Mouse (Mus musculus) kidney, embryonic 15.5 days (tissue): Measurements from ENCODE around the gene Hdgf. TPM values are rescaled to one million over a fixed set of nuclear protein-coding genes. Genes with fewer than 3 reads are reported as not detected.

Experiments
- ATAC-seq: fragments of 200-750 bp; cut with Nextera tagmentation; replicated peaks from 2 replicates; pipeline ENCODE4 v1.8.0; 2017; ENCODE audit warnings: moderate TSS enrichment; ENCODE audit not compliant: low FRiP score
- H3K27ac ChIP-seq: fragments of 300-500 bp; sonication (generic); 2 replicates; pipeline ENCODE4 v1.5.1; 2015; ENCODE audit warnings: mild to moderate bottlenecking, inconsistent platforms
- H3K27me3 ChIP-seq: fragments of 300-500 bp; sonication (generic); 2 replicates; pipeline ENCODE4 v1.6.1; 2015; ENCODE audit warnings: inconsistent platforms
- H3K36me3 ChIP-seq: fragments of 300-500 bp; sonication (generic); 2 replicates; pipeline ENCODE4 v1.6.1; 2015; ENCODE audit warnings: inconsistent platforms
- H3K4me1 ChIP-seq: fragments of 300-500 bp; sonication (generic); 2 replicates; pipeline ENCODE4 v1.6.1; 2015; ENCODE audit warnings: inconsistent platforms
- H3K4me2 ChIP-seq: fragments of 300-500 bp; sonication (generic); 2 replicates; pipeline ENCODE4 v1.6.1; 2015; ENCODE audit warnings: moderate library complexity, mild to moderate bottlenecking, inconsistent platforms
- H3K4me3 ChIP-seq: fragments of 300-500 bp; sonication (generic); replicated peaks from 2 replicates; pipeline ENCODE4 v1.5.1; 2015; ENCODE audit warnings: mild to moderate bottlenecking, inconsistent platforms
- H3K9ac ChIP-seq: fragments of 300-500 bp; sonication (generic); 2 replicates; pipeline ENCODE4 v1.6.1; 2015; ENCODE audit warnings: mild to moderate bottlenecking, inconsistent platforms
- H3K9me3 ChIP-seq: fragments of 300-500 bp; sonication (generic); replicated peaks from 2 replicates; pipeline ENCODE4 v1.6.1; 2016; ENCODE audit warnings: inconsistent platforms
- WGBS: fragments of 180-500 bp; shearing (Covaris S2); methylation state at CpG from one replicate; pipeline ENCODE4 v1.1.7; 2015; ENCODE audit warnings: mixed read lengths; 5-methylcytosine and 5-hydroxymethylcytosine counted together
- polyA plus RNA-seq: library from polyadenylated mRNA; unstranded; fragments of >200 nt; fragmentation: Nextera tagmentation; extraction: Ambion mirVana; gene quantifications from 2 replicates; pipeline ENCODE4 v1.2.1, GENCODE M21; 2015

Hdgf gene
- polyA plus RNA-seq, 1 experiment from 2014 or later: 234 TPM

DNA sequence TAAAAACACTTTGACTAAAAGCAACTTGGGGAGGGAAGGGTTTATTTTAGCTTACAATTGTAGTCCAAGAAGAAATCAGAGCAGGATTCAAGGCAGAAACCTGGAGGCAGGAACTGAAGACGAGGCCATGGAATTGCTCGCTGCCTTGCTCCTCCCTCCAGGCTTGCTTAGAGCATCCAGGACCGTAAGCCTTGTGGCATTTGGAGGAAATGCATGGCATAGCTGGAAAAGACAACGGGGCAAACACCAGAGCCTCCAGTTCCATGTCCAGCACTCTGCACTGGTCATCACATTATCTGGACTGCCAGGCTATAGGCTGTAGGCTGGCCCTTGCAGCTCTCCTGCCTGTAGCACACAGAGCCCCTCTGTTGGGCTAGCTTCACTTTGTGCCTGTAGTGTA, 28.4 kb downstream of the Hdgf start:
- 66% methylated on average over 4 of the region's 4 CpGs for WGBS

DNA sequence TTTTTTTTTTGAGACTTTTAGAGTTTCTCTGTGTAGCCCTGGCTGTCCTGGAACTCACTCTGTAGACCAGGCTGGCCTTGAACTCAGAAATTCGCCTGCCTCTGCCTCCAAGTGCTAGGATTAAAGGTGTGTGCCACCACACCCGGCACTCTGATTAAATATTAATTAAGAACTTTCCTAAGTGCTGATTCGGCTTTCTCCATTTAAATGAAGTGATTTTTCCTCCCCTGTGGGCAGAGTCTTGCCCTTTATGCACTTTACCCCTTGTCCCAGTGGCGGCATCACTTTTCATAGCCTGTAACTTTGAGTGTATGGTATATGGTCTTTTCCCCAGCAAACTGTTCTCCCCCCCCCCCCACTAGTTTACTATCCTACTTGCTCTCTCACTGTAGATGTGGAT, 29.1 kb downstream of the Hdgf start:
- H3K4me2 ChIP-seq: no peak overlapping the region
- H3K4me3 ChIP-seq: no peak overlapping the region
- H3K36me3 ChIP-seq: peaks cover 86% of the 10 kb centered on the region
- H3K9me3 ChIP-seq: no peaks in the 10 kb centered on the region
- H3K27me3 ChIP-seq: no peaks in the 10 kb centered on the region
- 0 out of 2 replicates have a peak overlapping the region, but pooled peaks have one; percentile 13 for H3K27ac ChIP-seq
- no peak for ATAC-seq
- WGBS: 73% methylated on average over 4 of the region's 4 CpGs
- no peak overlapping the region for H3K9ac ChIP-seq
- H3K4me1 ChIP-seq: peaks cover 40% of the 10 kb centered on the region

More for the DNA sequence above, 28.4 kb downstream of the Hdgf start:
- ATAC-seq: no peak
- Histone ChIP-seq H3K4me1 (peaks cover 40% of the 10 kb centered on the region), H3K4me3 (no peak overlapping the region), H3K4me2 (no peak overlapping the region), H3K36me3 (peaks cover 79% of the 10 kb centered on the region), H3K9me3 (no peaks in the 10 kb centered on the region), H3K27me3 (no peaks in the 10 kb centered on the region), H3K27ac (no peak overlapping the region), H3K9ac (no peak overlapping the region)

DNA sequence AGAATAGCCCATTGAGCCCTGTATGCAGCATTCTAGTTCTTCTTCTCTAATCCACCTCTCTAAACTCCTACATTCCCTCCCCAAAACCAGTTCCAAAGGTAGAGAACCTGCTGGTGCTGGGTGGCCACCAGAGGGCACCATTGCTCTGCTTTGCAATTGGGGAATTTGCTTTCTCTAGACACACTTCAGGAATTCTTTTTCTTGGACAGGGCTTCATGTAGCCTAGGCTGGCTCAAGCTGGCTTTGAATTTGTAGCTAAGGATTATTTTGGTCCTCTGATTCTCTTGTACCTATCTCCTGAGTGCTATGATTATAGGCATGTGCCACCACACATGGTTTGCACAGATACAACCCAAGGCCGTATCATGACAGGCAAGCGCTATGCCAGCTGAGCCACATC, 29.7 kb downstream of the Hdgf start:
- Histone ChIP-seq H3K4me3 (no peak overlapping the region), H3K36me3 (peaks cover 92% of the 10 kb centered on the region), H3K27me3 (no peaks in the 10 kb centered on the region), H3K9me3 (no peaks in the 10 kb centered on the region), H3K27ac (0 out of 2 replicates have a peak overlapping the region, but pooled peaks have one; percentile 13), H3K4me2 (no peak overlapping the region), H3K4me1 (peaks cover 39% of the 10 kb centered on the region), H3K9ac (no peak overlapping the region)
- 95% methylated on average over 2 of the region's 2 CpGs for WGBS
- ATAC-seq: peak; percentile 27; the same call in 1 of the 2 replicates

DNA sequence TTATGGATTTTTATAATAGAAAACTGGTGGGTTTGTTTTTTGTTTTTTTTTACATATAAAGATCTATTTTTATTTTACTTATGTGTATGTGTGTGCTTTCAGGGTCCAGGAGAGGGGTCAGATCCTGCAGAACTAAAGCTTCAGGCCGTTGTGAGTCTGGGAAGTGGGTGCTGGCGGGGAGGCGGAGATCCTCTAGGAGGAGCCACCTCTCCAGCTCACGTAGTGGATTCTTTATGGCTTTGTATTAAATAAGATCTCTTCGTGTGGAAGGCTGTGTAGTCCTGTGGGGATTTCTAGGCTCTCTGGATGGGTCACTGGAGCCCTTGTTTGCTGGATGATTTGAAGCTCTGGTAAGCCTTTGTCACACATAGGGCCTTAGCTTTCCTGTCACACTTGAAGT, 34.5 kb downstream of the Hdgf start:
- WGBS: 65% methylated on average over 5 of the region's 5 CpGs
- no peak for ATAC-seq

DNA sequence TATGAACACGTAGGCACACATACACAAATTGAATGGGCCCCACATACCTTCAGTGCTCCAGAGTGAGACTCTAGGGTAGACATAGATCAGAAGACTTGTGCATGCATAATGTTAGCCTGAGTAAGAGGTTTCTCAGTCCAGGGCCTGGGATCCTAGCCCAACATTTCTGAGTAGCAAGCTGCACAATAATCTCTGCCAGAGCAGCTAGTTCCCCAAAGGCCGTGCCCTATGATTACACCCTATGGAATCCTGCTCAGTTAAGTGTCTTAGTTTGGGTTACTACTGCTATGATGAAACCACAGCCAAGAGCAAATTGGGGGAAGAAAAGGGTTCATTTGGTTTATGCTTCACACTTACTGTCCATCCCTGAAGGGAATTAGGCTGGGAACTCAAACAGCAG, 36.4 kb downstream of the Hdgf start:
- ATAC-seq: no peak
- Histone ChIP-seq H3K4me2 (no peak overlapping the region), H3K27me3 (no peaks in the 10 kb centered on the region), H3K4me1 (peaks cover 32% of the 10 kb centered on the region), H3K9ac (no peak overlapping the region), H3K27ac (no peak overlapping the region), H3K36me3 (peaks cover 62% of the 10 kb centered on the region), H3K9me3 (no peaks in the 10 kb centered on the region), H3K4me3 (no peak overlapping the region)
- WGBS: 88% methylated on average over 2 of the region's 2 CpGs

More for the DNA sequence above, 34.5 kb downstream of the Hdgf start:
- H3K36me3 ChIP-seq: peaks cover 81% of the 10 kb centered on the region
- no peak overlapping the region for H3K27ac ChIP-seq
- no peaks in the 10 kb centered on the region for H3K27me3 ChIP-seq
- H3K9me3 ChIP-seq: no peaks in the 10 kb centered on the region
- no peak overlapping the region for H3K4me2 ChIP-seq
- H3K4me1 ChIP-seq: peaks cover 22% of the 10 kb centered on the region
- H3K4me3 ChIP-seq: no peak overlapping the region
- no peak overlapping the region for H3K9ac ChIP-seq

DNA sequence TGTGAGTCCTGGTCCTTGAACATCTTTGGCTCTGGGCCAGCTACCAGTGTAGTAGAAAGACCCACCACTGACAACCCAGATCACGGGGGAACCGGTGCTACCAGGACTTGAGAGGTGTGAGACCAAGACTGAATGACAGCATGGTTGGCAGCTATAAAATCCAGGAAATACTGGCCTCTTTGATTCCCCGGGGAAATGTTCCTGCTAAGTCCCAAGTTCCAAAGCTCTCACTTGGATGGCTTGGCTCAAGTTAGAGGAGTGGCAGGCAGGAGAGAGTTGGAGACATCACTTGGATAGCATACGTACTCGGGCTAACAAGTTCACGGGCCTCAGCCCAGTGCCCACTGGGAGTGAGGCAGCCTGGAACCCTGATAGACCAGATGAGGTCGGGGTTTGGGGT, 37.5 kb downstream of the Hdgf start:
- H3K4me3 ChIP-seq: no peak overlapping the region
- H3K9me3 ChIP-seq: no peaks in the 10 kb centered on the region
- no peak overlapping the region for H3K9ac ChIP-seq
- no peak for ATAC-seq
- H3K27me3 ChIP-seq: no peaks in the 10 kb centered on the region
- H3K36me3 ChIP-seq: peaks cover 51% of the 10 kb centered on the region
- H3K27ac ChIP-seq: no peak overlapping the region
- H3K4me2 ChIP-seq: no peak overlapping the region
- 57% methylated on average over 7 of the region's 7 CpGs for WGBS
- peaks cover 43% of the 10 kb centered on the region for H3K4me1 ChIP-seq

DNA sequence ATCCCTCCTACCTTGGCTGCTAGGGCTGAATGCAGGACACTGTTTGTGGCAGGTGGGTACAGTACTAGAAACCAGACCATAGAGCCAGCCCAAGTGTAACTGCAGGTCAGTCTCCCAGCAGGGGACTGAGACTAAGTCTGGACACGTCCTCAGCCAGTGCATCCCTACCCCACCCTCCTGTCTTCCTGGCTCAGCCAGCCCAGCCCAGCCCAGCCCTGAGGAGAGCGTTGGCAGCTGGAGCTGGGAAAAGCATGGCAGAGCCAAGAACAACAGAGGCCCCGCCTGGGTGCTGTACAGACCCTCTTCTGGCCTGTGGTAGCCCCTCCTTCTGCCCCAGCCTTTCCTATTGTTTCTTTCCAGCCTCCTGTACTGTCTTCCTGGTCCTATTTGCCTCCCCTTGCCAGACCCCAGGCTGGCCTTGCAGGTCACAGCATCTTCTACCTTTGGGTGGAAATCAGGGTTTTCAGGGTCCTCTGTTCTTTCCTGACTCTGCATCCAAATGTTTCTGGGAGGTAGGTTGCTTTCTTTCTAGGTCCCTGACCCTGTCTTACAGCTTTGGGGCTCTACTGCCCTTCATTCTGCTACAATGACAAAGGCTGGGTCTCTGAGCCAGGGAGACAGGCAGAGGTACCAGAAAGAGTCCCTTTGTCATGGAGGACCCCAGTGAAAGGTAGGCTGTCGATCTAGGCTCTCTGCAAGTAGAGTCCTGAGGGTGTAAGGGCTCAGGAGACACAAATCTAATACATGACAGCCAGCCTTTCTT, 38.9 kb downstream of the Hdgf start:
- Histone ChIP-seq H3K36me3 (peaks cover 37% of the 10 kb centered on the region), H3K4me3 (no peak overlapping the region), H3K4me2 (no peak overlapping the region), H3K9ac (no peak overlapping the region), H3K27me3 (peaks cover 9% of the 10 kb centered on the region), H3K27ac (peak overlapping the region; percentile 33; the same call in 1 of the 2 replicates), H3K4me1 (peaks cover 57% of the 10 kb centered on the region), H3K9me3 (no peaks in the 10 kb centered on the region)
- ATAC-seq: no peak
- 19% methylated on average over 4 of the region's 4 CpGs for WGBS

DNA sequence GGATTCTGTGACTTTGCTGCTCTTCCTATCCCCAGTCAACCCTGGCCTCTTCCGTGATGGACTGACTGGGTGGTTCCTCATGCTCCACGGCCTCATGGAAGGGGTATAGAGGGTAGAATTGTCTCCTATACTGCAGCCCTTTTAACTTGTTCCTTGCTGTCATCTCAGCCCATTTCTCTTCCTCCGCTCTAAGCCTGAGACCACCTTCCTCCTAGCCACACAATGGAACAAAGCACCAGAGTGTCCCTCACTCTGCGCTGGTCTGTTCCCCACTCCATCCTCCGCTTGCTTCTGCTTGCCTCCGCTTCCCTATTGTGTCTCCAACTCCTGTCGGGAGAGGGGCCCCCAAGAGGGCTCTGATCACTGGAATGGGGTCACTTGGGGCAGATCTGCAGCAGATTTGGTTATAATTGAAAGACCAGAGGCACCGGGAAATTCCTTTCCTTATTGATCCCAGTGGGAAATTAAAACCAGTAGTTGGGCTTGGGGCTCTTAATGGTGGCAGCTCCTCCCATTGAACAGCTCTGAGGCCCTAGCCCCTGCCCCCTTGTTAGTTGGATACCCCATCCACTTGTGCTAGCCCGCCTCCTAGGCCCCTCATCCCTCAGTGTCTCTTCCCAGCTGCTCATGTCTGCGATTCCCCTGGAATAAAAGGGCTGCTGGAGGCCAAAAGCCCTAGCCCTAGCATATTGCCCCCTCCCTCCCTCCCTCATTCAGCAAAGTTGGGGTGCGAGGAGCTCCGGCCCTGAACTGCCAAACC, 39.8 kb downstream of the Hdgf start:
- Histone ChIP-seq H3K9me3 (no peaks in the 10 kb centered on the region), H3K36me3 (peaks cover 27% of the 10 kb centered on the region), H3K27me3 (peaks cover 15% of the 10 kb centered on the region), H3K27ac (peak overlapping the region; percentile 80; the same call in 1 of the 2 replicates), H3K9ac (no peak overlapping the region), H3K4me2 (no peak overlapping the region), H3K4me3 (no peak overlapping the region), H3K4me1 (peaks cover 64% of the 10 kb centered on the region)
- 38% methylated on average over 12 of the region's 12 CpGs for WGBS
- no peak for ATAC-seq

DNA sequence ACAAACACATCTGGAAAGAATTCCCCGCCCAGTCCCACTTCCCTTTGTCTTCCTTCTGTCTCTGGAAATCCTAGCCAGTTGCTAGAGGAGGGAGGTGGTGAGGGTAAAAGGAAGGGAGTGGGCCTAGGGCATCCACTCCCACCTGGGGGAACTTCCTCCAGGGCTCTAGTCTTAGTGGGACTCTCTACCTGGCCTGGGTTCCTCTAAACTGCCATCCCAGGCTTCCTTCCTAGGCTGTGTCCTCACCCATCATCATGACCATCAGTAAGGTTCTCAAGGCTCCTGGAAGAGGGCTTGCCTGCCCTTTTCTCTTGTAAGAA, 40.4 kb downstream of the Hdgf start:
- Histone ChIP-seq H3K9me3 (no peaks in the 10 kb centered on the region), H3K4me1 (peaks cover 68% of the 10 kb centered on the region), H3K9ac (no peak overlapping the region), H3K36me3 (peaks cover 22% of the 10 kb centered on the region), H3K4me2 (peak overlapping the region; percentile 65; the same call in 1 of the 2 replicates), H3K27me3 (peaks cover 20% of the 10 kb centered on the region), H3K4me3 (no peak overlapping the region), H3K27ac (peak overlapping the region; percentile 80)
- ATAC-seq: no peak
- WGBS: 58% methylated on average over 1 of the region's 1 CpGs

DNA sequence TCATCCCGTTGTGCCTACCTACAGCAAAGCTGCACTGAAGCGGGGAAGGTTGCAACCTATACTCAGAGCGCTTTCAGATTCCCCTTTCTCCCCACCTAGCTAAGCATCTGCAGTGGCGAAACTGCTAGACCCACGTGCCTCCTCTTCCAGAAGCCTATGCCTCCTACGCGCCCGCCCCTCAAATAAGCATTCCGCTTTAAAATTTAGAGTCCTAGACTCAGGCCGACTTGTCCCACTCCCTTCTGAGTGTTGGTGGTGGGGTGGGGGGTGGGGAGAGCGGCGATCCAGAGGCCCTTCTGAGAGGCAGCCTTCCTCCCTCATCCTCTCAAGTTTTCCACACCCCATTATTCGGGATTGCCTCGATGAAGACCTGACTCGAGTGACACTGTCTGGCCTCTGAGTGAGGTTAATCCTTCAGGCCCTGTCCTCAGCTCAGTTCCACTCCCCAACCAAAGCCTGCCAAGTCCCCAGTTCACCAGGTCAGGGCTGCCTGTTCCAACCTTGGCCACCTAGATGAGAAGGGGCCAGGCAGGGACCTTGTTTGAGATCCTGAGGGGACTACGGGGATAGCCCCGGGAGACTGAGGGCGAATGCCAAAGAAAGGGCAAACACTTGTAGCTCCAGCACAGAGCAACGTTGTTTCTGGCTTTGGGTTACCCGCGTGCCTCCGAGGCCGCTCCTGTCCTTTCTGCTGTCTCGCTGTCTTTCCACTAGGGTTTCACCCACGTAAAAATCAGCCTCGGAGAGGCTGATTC, 41.1 kb downstream of the Hdgf start:
- H3K4me1 ChIP-seq: peaks cover 76% of the 10 kb centered on the region
- 0 out of 2 replicates have a peak, but pooled peaks have one; percentile 3 for ATAC-seq
- WGBS: 2% methylated on average over 26 of the region's 26 CpGs
- peak overlapping the region; percentile 65 for H3K4me2 ChIP-seq
- peak overlapping the region; percentile 43 for H3K4me3 ChIP-seq
- peak overlapping the region; percentile 33 for H3K9ac ChIP-seq
- H3K36me3 ChIP-seq: peaks cover 14% of the 10 kb centered on the region
- peak overlapping the region; percentile 80 for H3K27ac ChIP-seq
- H3K27me3 ChIP-seq: peaks cover 26% of the 10 kb centered on the region
- no peaks in the 10 kb centered on the region for H3K9me3 ChIP-seq

DNA sequence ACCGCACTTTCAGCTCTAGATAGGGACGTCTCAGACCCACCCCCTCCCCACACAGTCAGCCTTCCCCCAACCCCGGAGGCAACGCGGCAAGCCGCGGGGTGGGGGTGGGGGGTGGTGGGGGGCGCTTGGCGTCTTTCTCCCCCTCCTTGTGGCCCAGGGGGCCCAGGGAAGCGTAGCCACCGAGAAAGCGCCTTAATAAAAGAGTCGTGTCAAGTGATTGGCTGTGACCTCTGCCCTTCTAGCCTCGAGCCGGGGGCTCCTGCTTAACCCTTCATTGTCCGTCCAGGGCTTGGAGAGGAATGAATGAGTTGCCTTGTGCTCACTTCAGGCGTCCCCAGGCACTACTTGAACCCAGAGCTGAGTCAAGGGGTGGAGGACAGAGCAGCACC, 41.7 kb downstream of the Hdgf start:
- H3K27ac ChIP-seq: peak overlapping the region; percentile 80
- H3K9me3 ChIP-seq: no peaks in the 10 kb centered on the region
- WGBS: 0% methylated on average over 17 of the region's 17 CpGs
- H3K4me3 ChIP-seq: peak overlapping the region; percentile 43
- peak overlapping the region; percentile 33 for H3K9ac ChIP-seq
- peak overlapping the region; percentile 65 for H3K4me2 ChIP-seq
- peaks cover 81% of the 10 kb centered on the region for H3K4me1 ChIP-seq
- peaks cover 9% of the 10 kb centered on the region for H3K36me3 ChIP-seq
- 0 out of 2 replicates have a peak, but pooled peaks have one; percentile 5 for ATAC-seq
- peaks cover 26% of the 10 kb centered on the region for H3K27me3 ChIP-seq
